Mouse (Mus musculus) liver, embryonic 14.5 days (tissue): Measurements from ENCODE around the gene Cdc5l.

Experiments used
- CTCF ChIP-seq: IDR thresholded peaks from 2 replicates; pipeline ENCODE4 v1.5.1; 2016; ENCODE audit warnings: antibody characterized with exemption, low read depth, control low read depth
- EP300 ChIP-seq: IDR thresholded peaks from 2 replicates; pipeline ENCODE4 v1.6.1; 2016; ENCODE audit warnings: antibody characterized with exemption, low read depth

GRCm38 (mm10) chr17:45403207-45403606 is 30.3 kb downstream of the Cdc5l start:
- TF ChIP-seq CTCF (peak; percentile 55; the same call in 1 of the 2 replicates), EP300 (no peak)
